Mouse (Mus musculus) stomach, postnatal 0 days (tissue): ENCODE results near the gene Gcsam.

ENCODE experiments used
- CTCF ChIP-seq: IDR thresholded peaks from 2 replicates; pipeline ENCODE4 v1.5.1; 2016; ENCODE audit warnings: antibody characterized with exemption, low read depth, mild to moderate bottlenecking, moderate library complexity
- EP300 ChIP-seq: optimal IDR thresholded peaks from 2 replicates; pipeline ENCODE3; 2016; ENCODE audit warnings: antibody characterized with exemption

GRCm38 (mm10) chr16:45579883-45580282 is 30.3 kb upstream of the Gcsam start:
- TF ChIP-seq CTCF (peak; percentile 55), EP300 (no peak)
